Mouse (Mus musculus): ENCODE data around the gene Fgfr1op. TPM values are rescaled to one million over a fixed set of nuclear protein-coding genes. Genes with fewer than 3 reads are reported as not detected.
"Not testable (repeated sequence)": the region's sequence is repeated elsewhere in the genome, so short reads cannot be mapped to it uniquely, and the experiment has no call there.

The Fgfr1op gene
- polyA plus RNA-seq, 1 experiment: 28.1 TPM

GRCm38 (mm10) chr17:8193678-8194077 lies 28.4 kb downstream of the Fgfr1op start:
- no peak overlapping the region for H3K4me3 ChIP-seq (ENCODE audit: insufficient read depth, low read length)
- 0 out of 2 replicates have a peak, but pooled peaks cover 2% of the 10 kb centered on the region for H3K4me1 ChIP-seq (ENCODE audit: control insufficient read depth, insufficient read depth, low read length)

DNA sequence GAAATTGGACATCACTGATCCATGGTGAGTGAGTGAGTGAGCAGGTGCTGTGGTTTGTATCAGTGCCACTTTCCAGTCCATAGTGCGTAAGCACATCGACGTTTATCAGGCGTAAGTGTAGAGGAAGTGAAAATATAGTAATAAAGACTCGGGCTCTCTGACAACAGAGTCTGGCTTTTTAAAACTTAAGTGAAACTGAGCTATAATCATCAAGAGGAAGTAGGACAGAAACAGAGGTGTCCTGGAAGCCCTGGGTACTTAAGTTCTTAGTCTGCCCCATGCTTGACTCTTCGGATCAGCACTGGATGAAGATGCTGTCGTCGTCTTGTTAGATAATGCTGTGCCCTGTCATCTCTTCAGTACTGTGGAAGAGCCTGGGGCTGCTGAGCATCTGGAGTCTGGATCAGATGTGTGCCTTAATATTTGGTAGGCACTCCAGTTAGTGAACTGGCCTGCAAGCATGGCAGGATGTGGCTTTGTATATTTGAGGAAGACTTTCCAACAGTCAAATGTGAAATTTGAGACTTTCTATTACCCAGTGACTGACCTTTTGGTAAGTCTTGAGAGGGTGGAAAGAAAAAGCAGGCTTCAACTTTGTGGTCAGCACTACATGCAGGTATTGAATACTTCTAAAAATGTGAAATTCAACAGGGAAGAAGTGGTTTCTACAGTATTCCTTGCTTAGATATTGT lies 30.5 kb downstream of the Fgfr1op start:
- 0 out of 2 replicates have a peak, but pooled peaks cover 2% of the 10 kb centered on the region for H3K4me1 ChIP-seq (ENCODE audit: control insufficient read depth, insufficient read depth, low read length)
- no peak overlapping the region for H3K4me3 ChIP-seq (ENCODE audit: insufficient read depth, low read length)
- no peak overlapping the region for H3K27ac ChIP-seq (ENCODE audit: insufficient read depth, low read length)
- TF ChIP-seq CTCF (IDR thresholded peaks at IDR 0.05; ENCODE audit: borderline replicate concordance, insufficient read depth, low read length): no peak
- TF ChIP-seq POLR2A (IDR thresholded peaks at IDR 0.05; ENCODE audit: low read depth, low read length): no peak

More at GRCm38 (mm10) chr17:8193678-8194077, 28.4 kb downstream of the Fgfr1op start:
- no peak overlapping the region for H3K27ac ChIP-seq (ENCODE audit: insufficient read depth, low read length)
- TF ChIP-seq POLR2A (IDR thresholded peaks at IDR 0.05; ENCODE audit: low read depth, low read length) (no peak), CTCF (IDR thresholded peaks at IDR 0.05; ENCODE audit: borderline replicate concordance, insufficient read depth, low read length) (no peak)

GRCm38 (mm10) chr17:8197652-8198051 lies 32.4 kb downstream of the Fgfr1op start:
- TF ChIP-seq CTCF (IDR thresholded peaks at IDR 0.05; ENCODE audit: borderline replicate concordance, insufficient read depth, low read length) (no peak), POLR2A (IDR thresholded peaks at IDR 0.05; ENCODE audit: low read depth, low read length) (no peak)
- Histone ChIP-seq H3K4me3 (ENCODE audit: insufficient read depth, low read length) (no peak overlapping the region), H3K27ac (ENCODE audit: insufficient read depth, low read length) (no peak overlapping the region), H3K4me1 (ENCODE audit: control insufficient read depth, insufficient read depth, low read length) (0 out of 2 replicates have a peak, but pooled peaks cover 2% of the 10 kb centered on the region)

GRCm38 (mm10) chr17:8199067-8199935 lies 34.0 kb downstream of the Fgfr1op start:
- Histone ChIP-seq H3K4me1 (ENCODE audit: control insufficient read depth, insufficient read depth, low read length) (no peaks in the 10 kb centered on the region), H3K27ac (ENCODE audit: insufficient read depth, low read length) (no peak overlapping the region), H3K4me3 (ENCODE audit: insufficient read depth, low read length) (no peak overlapping the region)
- no peak for TF ChIP-seq POLR2A (IDR thresholded peaks at IDR 0.05; ENCODE audit: low read depth, low read length)
- TF ChIP-seq CTCF (IDR thresholded peaks at IDR 0.05; ENCODE audit: borderline replicate concordance, insufficient read depth, low read length): no peak

- H3K4me3 ChIP-seq (ENCODE audit: insufficient read depth, low read length): no peak overlapping the region
- H3K27ac ChIP-seq (ENCODE audit: insufficient read depth, low read length): no peak overlapping the region
- no peak for TF ChIP-seq POLR2A (IDR thresholded peaks at IDR 0.05; ENCODE audit: low read depth, low read length)
- TF ChIP-seq CTCF (IDR thresholded peaks at IDR 0.05; ENCODE audit: borderline replicate concordance, insufficient read depth, low read length): no peak
- no peaks in the 10 kb centered on the region for H3K4me1 ChIP-seq (ENCODE audit: control insufficient read depth, insufficient read depth, low read length)
Observed at GRCm38 (mm10) chr17:8199936-8200330, 34.6 kb downstream of the Fgfr1op start.

- no peak overlapping the region for H3K27ac ChIP-seq (ENCODE audit: insufficient read depth, low read length)
- H3K4me3 ChIP-seq (ENCODE audit: insufficient read depth, low read length): no peak overlapping the region
- TF ChIP-seq CTCF (IDR thresholded peaks at IDR 0.05; ENCODE audit: borderline replicate concordance, insufficient read depth, low read length) (no peak), POLR2A (IDR thresholded peaks at IDR 0.05; ENCODE audit: low read depth, low read length) (no peak)
- H3K4me1 ChIP-seq (ENCODE audit: control insufficient read depth, insufficient read depth, low read length): no peaks in the 10 kb centered on the region
Observed at GRCm38 (mm10) chr17:8203487-8203886, 38.2 kb downstream of the Fgfr1op start.

- not testable (repeated sequence) for H3K4me3 ChIP-seq (ENCODE audit: insufficient read depth, low read length); H3K27ac ChIP-seq (ENCODE audit: insufficient read depth, low read length); H3K4me1 ChIP-seq (ENCODE audit: control insufficient read depth, insufficient read depth, low read length)
Observed at GRCm38 (mm10) chr17:8205221-8205631, 39.9 kb downstream of the Fgfr1op start.

DNA sequence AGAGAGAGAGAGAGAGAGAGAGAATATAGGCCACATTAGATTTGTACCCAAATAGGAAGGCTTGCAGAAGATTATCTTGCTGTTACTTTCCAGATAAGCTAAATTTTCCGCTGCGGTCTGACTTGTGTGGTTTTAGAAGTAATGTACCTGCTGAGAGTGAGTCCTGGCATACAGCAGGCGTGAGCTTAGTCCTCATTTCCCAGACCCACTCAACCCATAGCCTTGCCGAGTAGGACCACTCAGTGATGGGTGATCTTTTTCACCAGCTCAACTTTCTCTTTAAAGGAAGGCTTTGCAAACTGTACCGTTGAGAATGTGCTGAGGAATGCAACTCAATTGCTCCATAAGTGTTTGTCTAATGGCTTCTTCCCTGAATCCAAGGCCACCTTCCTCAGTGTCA lies 41.4 kb downstream of the Fgfr1op start:
- TF ChIP-seq POLR2A (IDR thresholded peaks at IDR 0.05; ENCODE audit: low read depth, low read length) (no peak), CTCF (IDR thresholded peaks at IDR 0.05; ENCODE audit: borderline replicate concordance, insufficient read depth, low read length) (no peak)
- no peaks in the 10 kb centered on the region for H3K4me1 ChIP-seq (ENCODE audit: control insufficient read depth, insufficient read depth, low read length)
- no peak overlapping the region for H3K4me3 ChIP-seq (ENCODE audit: insufficient read depth, low read length)
- H3K27ac ChIP-seq (ENCODE audit: insufficient read depth, low read length): no peak overlapping the region

DNA sequence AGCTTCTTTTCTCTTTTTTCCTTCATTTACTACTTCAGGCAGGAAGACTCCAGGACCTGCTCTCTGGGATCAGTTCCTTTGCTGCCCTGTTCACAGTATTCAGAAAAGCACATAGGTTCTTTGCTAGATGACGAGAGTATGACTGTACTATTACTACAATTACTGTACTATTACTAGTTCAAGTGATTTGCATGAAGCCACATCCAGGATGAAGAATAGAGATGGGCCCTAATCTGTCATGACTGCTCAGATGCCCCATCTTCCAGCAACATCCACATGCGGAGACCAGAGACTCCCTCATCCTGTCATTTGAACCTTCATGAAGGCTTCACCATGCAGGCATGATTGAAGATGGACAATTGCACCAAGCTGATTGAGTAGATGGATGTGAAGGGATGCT lies 44.4 kb downstream of the Fgfr1op start:
- Histone ChIP-seq H3K27ac (ENCODE audit: insufficient read depth, low read length) (no peak overlapping the region), H3K4me3 (ENCODE audit: insufficient read depth, low read length) (no peak overlapping the region), H3K4me1 (ENCODE audit: control insufficient read depth, insufficient read depth, low read length) (no peaks in the 10 kb centered on the region)
- TF ChIP-seq CTCF (IDR thresholded peaks at IDR 0.05; ENCODE audit: borderline replicate concordance, insufficient read depth, low read length) (no peak), POLR2A (IDR thresholded peaks at IDR 0.05; ENCODE audit: low read depth, low read length) (no peak)

DNA sequence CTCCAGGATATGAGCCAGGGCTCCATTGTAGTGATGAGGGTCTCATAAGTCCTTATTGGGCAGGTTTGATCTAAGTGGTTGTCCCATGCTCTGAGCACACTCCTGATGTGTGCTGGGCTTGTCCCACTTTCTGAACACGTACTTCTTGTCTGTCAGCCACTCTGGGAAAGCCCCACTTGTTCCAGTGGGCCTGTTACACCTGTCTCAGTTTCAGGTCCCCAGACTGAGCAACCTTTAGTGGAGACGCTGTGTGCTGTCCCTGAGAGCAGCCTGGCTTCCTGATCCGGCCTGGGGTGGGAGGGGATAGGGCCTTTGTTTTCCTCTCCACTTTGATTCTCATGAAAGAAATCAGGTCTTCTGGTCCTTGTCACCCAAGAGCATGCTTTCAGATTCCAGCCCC lies 44.9 kb downstream of the Fgfr1op start:
- no peak overlapping the region for H3K27ac ChIP-seq (ENCODE audit: insufficient read depth, low read length)
- TF ChIP-seq POLR2A (IDR thresholded peaks at IDR 0.05; ENCODE audit: low read depth, low read length) (no peak), CTCF (IDR thresholded peaks at IDR 0.05; ENCODE audit: borderline replicate concordance, insufficient read depth, low read length) (no peak)
- H3K4me1 ChIP-seq (ENCODE audit: control insufficient read depth, insufficient read depth, low read length): no peaks in the 10 kb centered on the region

More for the DNA sequence above, 44.9 kb downstream of the Fgfr1op start:
- H3K4me3 ChIP-seq (ENCODE audit: insufficient read depth, low read length): no peak overlapping the region
